Mouse (Mus musculus): Measurements from ENCODE around the gene Ptprf.

GRCm38 (mm10) chr4:118295651-118296561 lies 4.7 kb upstream of the Ptprf start:
- no peak for TF ChIP-seq CTCF (IDR thresholded peaks at IDR 0.05; ENCODE audit: control insufficient read depth, insufficient read depth, low read length)
- no peak for TF ChIP-seq POLR2A (IDR thresholded peaks at IDR 0.05; ENCODE audit: borderline replicate concordance, control insufficient read depth, low read depth, low read length)

All from bone marrow, adult 2 months (tissue).